Mouse (Mus musculus) ES-E14 (cell line): Measurements from ENCODE around the gene Pck1.

Source experiments
- ZC3H11A ChIP-seq: IDR thresholded peaks from 2 replicates; pipeline ENCODE4 v1.6.1; 2012; ENCODE audit warnings: low read depth, mild to moderate bottlenecking, inconsistent platforms, low read length, borderline replicate concordance
- ZNF384 ChIP-seq: IDR thresholded peaks from 2 replicates; pipeline ENCODE4 v1.6.1; 2012; ENCODE audit warnings: low read depth, low read length, inconsistent platforms

DNA sequence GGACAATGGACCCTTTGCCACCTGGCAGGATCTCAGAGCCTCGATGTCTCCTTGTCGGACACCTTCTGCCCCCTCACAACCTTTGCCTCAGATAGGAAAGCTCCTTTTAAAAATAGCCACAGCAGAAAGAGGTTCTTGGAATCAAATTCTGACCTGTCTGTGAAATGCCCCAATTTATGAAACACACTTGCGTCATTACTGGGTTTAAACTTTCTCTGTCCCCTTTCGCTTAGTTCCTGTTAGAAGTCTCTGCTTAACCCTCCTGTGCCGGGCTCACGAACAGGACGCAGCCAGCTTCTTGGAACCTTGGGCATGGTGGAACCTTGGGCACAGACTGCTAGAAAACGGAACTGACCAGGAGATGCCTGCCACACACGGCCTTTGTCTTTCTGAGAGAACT is 42.3 kb upstream of the Pck1 start:
- no peak for TF ChIP-seq ZNF384
- no peak for TF ChIP-seq ZC3H11A
